Mouse (Mus musculus) limb, embryonic 11.5 days (tissue): ENCODE results near the gene Lnx1. TPM values are rescaled to one million over a fixed set of nuclear protein-coding genes. Genes with fewer than 3 reads are reported as not detected.

Experiments used
- ATAC-seq: fragments of 200-750 bp; cut with Nextera tagmentation; 2 replicates; pipeline ENCODE4 v1.8.0; 2017; ENCODE audit warnings: low read depth; ENCODE audit not compliant: insufficient number of reproducible peaks, low FRiP score, low TSS enrichment
- DNase-seq: peaks from one replicate; pipeline ENCODE4 v3.0.0-alpha.2; 2015; ENCODE audit warnings: low spot score
- H3K27ac ChIP-seq: fragments of 300-500 bp; sonication (generic); replicated peaks from 2 replicates; pipeline ENCODE4 v1.5.1; 2014; ENCODE audit warnings: low read depth, mild to moderate bottlenecking, low read length
- H3K27me3 ChIP-seq: fragments of 300-500 bp; sonication (generic); 2 replicates; pipeline ENCODE4 v1.6.1; 2014; ENCODE audit warnings: mild to moderate bottlenecking, low read length, mixed read lengths; ENCODE audit not compliant: control insufficient read depth, insufficient read depth
- H3K36me3 ChIP-seq: fragments of 300-500 bp; sonication (generic); 2 replicates; pipeline ENCODE4 v1.6.1; 2014; ENCODE audit warnings: mild to moderate bottlenecking, low read length, moderate library complexity, mixed read lengths; ENCODE audit not compliant: control insufficient read depth, insufficient read depth
- H3K4me1 ChIP-seq: fragments of 300-500 bp; sonication (generic); 2 replicates; pipeline ENCODE4 v1.6.1; 2014; ENCODE audit warnings: low read length, mixed read lengths; ENCODE audit not compliant: control insufficient read depth, insufficient read depth
- H3K4me2 ChIP-seq: fragments of 300-500 bp; sonication (generic); 2 replicates; pipeline ENCODE4 v1.6.1; 2014; ENCODE audit warnings: low read depth, mild to moderate bottlenecking, moderate library complexity; ENCODE audit not compliant: severe bottlenecking
- H3K4me3 ChIP-seq: fragments of 300-500 bp; sonication (generic); 2 replicates; pipeline ENCODE4 v1.5.1; 2014; ENCODE audit warnings: low read depth, low read length
- H3K9ac ChIP-seq: fragments of 300-500 bp; sonication (generic); 2 replicates; pipeline ENCODE4 v1.6.1; 2014; ENCODE audit warnings: mild to moderate bottlenecking, low read length
- H3K9me3 ChIP-seq: fragments of 300-500 bp; sonication (generic); 2 replicates; pipeline ENCODE4 v1.6.1; 2016; ENCODE audit warnings: low read length; ENCODE audit not compliant: control insufficient read depth
- WGBS: fragments of 180-500 bp; shearing (Covaris S2); extraction: QIAGEN DNeasy Blood & Tissue Kit; methylation state at CpG from one replicate; pipeline ENCODE4 v1.1.7; 2014; 5-methylcytosine and 5-hydroxymethylcytosine counted together
- polyA plus RNA-seq: library from polyadenylated mRNA; unstranded; fragments of >200 nt; fragmentation: Nextera tagmentation; extraction: Ambion mirVana; gene quantifications from 2 replicates; pipeline ENCODE4 v1.2.1, GENCODE M21; 2014

Gene Lnx1
- polyA plus RNA-seq, 1 experiment from 2014 or later = 2.0 TPM

DNA sequence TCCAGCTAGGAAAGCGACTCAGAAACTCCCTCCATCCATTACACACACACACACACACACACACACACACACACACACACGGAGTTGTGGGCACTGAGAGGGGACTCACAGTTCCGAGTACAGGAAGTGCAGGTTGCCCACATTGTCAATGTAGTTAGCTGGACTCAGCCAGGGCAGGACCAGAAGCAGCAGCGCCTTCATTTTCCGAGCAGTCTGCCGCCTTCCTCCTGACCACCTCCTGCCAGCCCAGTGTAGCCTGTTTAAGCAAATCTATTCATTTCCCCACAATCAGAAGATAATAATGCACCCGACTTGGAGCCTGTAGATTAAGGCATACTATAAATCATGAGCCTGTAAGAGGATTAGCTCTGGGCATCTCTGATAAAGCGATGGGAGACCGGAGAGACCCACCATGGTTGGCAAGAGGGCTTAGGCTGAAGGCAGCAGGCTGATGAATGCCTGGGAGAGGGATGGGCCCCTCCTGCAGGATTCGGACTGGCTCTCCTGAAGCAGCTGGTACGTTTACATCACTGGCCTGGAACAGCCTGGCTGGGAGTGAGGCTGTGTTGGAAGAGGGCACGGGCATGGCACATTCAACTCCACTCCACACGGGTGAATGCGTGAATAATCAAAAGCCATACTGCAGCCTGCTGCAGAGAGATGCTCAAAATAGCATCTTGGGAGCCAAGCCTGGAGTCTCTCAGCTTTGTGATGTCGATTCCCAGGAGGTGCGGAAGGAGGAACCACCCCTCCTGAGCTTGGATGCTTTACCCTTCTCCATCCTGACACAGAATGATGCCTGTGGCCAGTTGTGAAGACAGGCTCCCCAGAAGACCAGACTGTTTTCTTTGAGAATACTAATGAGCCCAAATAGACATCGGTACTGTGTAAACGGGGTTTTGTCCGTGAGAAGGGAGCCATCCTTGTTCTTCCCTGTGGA lies 25.0 kb downstream of the Lnx1 start:
- ATAC-seq (no peak), DNase-seq (no peak)
- no peaks in the 10 kb centered on the region for H3K9me3 ChIP-seq
- no peak overlapping the region; the same call in 1 of the 2 replicates for H3K4me2 ChIP-seq
- H3K9ac ChIP-seq = no peak overlapping the region
- WGBS = 77% methylated on average over 19 of the region's 19 CpGs
- no peaks in the 10 kb centered on the region for H3K36me3 ChIP-seq
- no peaks in the 10 kb centered on the region for H3K27me3 ChIP-seq
- no peak overlapping the region for H3K27ac ChIP-seq
- no peaks in the 10 kb centered on the region for H3K4me1 ChIP-seq
- no peak overlapping the region for H3K4me3 ChIP-seq

DNA sequence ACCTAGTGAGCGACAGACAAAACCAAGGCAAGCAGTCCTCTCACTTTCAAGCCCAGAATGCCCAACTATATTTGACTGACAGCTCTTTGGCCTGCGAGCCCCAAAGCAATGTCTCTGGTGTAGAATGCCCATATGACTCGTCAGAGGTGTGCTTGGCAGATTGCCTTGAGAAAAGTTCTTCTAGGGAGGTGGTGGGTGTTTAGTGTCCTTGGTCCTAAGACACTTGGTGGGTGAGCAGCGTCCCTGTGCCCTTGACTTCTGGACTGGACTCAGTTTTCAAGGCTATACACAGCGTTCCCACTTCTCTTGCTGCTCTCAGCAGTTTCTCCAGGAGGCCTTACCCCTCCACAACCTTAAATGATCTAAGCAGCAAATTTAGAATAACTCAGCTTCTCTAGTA lies 30.2 kb downstream of the Lnx1 start:
- no peak for DNase-seq
- WGBS = 90% methylated on average over 5 of the region's 5 CpGs
- Histone ChIP-seq H3K4me1 (no peaks in the 10 kb centered on the region), H3K36me3 (no peaks in the 10 kb centered on the region), H3K27me3 (no peaks in the 10 kb centered on the region), H3K9me3 (no peaks in the 10 kb centered on the region), H3K4me2 (no peak overlapping the region), H3K9ac (no peak overlapping the region), H3K4me3 (no peak overlapping the region), H3K27ac (no peak overlapping the region)
- no peak for ATAC-seq

DNA sequence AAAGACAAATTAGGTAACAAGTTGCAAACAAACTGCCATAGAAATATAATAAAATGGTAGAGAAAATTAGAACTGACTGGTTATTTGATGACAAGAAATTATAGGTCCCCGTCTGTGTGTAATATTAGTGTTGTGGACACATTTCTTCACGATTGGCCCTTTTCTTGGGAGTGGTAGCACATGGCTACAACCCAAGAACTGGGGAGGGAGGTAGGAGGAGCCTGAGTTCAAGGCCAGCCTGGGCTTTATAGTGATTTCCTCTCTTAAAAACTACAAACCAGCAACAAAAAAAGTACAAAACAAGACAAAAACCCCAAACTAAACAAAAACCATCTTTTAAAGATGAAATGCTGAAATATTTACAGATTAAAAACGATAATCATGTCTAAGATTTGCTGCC lies 31.8 kb downstream of the Lnx1 start:
- Histone ChIP-seq H3K4me1 (no peaks in the 10 kb centered on the region), H3K9me3 (no peaks in the 10 kb centered on the region), H3K4me2 (no peak overlapping the region), H3K27ac (no peak overlapping the region), H3K4me3 (no peak overlapping the region), H3K36me3 (no peaks in the 10 kb centered on the region), H3K9ac (no peak overlapping the region), H3K27me3 (no peaks in the 10 kb centered on the region)
- ATAC-seq = no peak
- 83% methylated on average over 3 of the region's 3 CpGs for WGBS
- DNase-seq = no peak

DNA sequence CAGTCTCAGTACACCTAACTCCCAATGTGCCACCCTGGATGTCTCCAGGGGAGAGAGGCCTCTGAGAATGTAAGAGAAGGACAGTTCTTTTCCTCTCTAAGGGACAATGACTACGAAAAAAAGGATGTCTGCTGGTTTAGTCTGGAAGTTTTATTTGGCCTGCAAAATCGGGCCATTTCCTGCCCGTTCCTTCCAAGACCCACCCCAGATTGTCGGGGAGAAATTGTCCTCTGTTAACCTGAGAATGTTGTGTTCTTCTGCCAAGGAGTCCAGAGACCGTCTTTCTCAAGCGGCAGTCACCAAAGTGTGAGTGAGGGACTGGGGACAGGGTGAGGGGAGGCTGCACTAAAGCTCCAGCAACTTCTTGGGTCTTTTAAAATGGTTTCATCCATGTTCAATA lies 32.8 kb downstream of the Lnx1 start:
- ATAC-seq = no peak
- 77% methylated on average over 6 of the region's 6 CpGs for WGBS
- Histone ChIP-seq H3K9ac (no peak overlapping the region), H3K4me1 (no peaks in the 10 kb centered on the region), H3K4me3 (no peak overlapping the region), H3K36me3 (no peaks in the 10 kb centered on the region), H3K9me3 (no peaks in the 10 kb centered on the region), H3K4me2 (no peak overlapping the region), H3K27ac (no peak overlapping the region), H3K27me3 (no peaks in the 10 kb centered on the region)
- DNase-seq = no peak

DNA sequence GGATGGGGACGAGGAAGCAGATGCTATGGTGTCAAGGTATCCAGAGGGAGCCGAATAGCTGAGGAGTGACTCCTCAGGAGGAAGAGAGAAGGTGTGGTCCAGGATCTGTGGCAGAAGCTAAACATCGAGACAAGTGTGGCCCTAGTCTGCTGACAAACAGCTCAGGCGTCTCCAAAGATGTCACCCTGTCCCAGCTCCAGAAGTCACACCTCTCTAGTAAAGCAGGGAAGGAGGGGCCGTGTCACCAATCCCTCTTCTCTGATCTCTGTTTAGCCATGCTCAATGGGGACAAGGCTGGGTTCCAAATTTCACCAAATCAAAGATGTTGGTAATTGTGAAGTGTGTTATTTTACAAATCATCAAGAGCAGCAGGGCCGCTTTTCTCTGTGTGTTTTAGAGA lies 33.8 kb downstream of the Lnx1 start:
- Histone ChIP-seq H3K4me3 (no peak overlapping the region), H3K27ac (no peak overlapping the region), H3K4me1 (no peaks in the 10 kb centered on the region), H3K4me2 (no peak overlapping the region), H3K9me3 (no peaks in the 10 kb centered on the region), H3K36me3 (no peaks in the 10 kb centered on the region), H3K27me3 (no peaks in the 10 kb centered on the region), H3K9ac (no peak overlapping the region)
- ATAC-seq (no peak), DNase-seq (no peak)
- WGBS = 46% methylated on average over 6 of the region's 6 CpGs

DNA sequence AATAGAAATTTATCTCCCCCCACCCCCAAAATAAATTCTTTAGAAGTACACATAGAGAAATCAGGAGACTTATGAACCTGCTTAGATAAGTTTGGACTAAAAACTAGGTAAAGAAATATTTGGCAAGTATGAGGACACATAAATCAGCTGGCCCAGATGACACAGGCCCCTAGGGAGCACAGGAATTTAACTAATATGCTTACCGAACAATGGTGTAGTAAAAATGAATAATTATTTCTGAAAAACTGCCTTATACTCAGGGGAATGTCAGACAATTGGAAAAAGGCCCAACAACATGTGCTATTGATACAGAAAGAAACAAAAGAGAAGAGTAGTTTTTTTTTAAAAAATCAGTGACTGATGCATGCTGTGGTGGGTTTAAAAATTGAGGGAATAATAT lies 40.1 kb downstream of the Lnx1 start:
- H3K4me3 ChIP-seq = no peak overlapping the region
- H3K4me2 ChIP-seq = no peak overlapping the region
- no peaks in the 10 kb centered on the region for H3K27me3 ChIP-seq
- no peaks in the 10 kb centered on the region for H3K36me3 ChIP-seq
- no peak overlapping the region for H3K9ac ChIP-seq
- 48% methylated on average over 1 of the region's 1 CpGs for WGBS
- ATAC-seq (no peak), DNase-seq (no peak)
- peaks cover 8% of the 10 kb centered on the region for H3K4me1 ChIP-seq
- H3K27ac ChIP-seq = no peak overlapping the region
- H3K9me3 ChIP-seq = no peaks in the 10 kb centered on the region

DNA sequence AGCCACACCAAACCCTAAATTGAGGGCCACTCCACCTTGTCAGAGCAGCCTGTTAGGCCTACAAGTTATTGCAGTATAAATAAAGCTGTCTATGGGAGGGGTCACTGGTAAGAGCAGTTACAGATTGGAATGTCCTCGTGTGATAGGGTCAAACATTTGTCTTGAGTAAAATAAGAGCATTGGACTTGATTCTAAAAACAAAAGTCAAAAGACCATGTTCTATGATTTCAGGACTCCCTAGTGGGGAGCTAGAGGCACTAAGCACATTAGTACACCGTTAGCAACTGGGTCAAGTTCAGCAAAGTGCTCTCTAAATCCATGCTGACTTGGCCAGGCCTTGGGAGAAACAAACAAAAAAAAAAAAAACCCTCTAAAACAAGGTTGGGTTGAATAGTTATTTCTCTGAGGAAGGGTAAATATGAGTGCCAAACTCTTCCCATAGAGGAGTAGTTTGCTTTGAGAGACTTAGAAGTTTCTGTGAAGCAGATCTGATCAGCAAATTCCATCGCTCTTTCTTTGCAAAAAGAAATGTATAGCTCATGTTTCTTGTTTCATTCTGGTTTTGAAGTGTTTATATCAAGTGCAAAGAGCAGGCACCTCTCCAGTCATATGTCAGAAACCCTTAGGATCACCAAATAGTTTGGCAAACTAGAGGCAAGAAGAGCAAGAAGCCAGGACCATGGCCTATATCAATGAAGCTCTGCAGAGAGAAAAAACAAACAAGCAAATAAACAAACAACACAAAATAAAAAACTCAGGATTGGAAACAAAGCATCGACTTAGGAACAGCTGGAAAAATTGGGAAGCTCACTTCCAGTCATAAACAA lies 40.8 kb downstream of the Lnx1 start:
- H3K9ac ChIP-seq = no peak overlapping the region
- no peak for DNase-seq
- H3K27me3 ChIP-seq = no peaks in the 10 kb centered on the region
- peaks cover 8% of the 10 kb centered on the region for H3K4me1 ChIP-seq
- no peaks in the 10 kb centered on the region for H3K36me3 ChIP-seq
- H3K9me3 ChIP-seq = no peaks in the 10 kb centered on the region
- 71% methylated on average over 4 of the region's 4 CpGs for WGBS
- no peak overlapping the region for H3K4me3 ChIP-seq
- ATAC-seq = no peak
- H3K4me2 ChIP-seq = no peak overlapping the region
- no peak overlapping the region for H3K27ac ChIP-seq

DNA sequence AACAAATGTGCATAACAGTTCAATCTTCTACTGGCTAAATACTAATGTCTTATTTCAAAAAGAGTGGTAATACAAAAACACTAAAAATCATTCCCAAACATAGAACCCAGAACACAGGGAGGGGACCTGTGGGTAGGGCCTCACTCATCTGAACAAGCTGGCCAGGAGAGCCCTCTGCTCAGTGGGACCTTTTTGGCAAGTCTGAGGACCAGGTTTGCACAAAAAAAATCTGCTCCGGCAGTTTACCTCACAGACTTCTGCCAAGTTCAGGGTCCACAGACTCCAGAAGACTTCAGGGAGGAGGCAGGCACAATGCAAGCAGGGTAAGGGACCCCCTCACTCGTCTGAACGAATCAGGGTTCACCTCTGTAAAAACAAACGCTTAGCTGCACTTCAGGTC lies 42.9 kb downstream of the Lnx1 start:
- Histone ChIP-seq H3K4me1 (peaks cover 8% of the 10 kb centered on the region), H3K9ac (no peak overlapping the region), H3K27ac (no peak overlapping the region), H3K36me3 (no peaks in the 10 kb centered on the region), H3K27me3 (no peaks in the 10 kb centered on the region), H3K9me3 (no peaks in the 10 kb centered on the region), H3K4me3 (no peak overlapping the region), H3K4me2 (no peak overlapping the region)
- no peak for DNase-seq
- ATAC-seq = no peak
- 48% methylated on average over 4 of the region's 4 CpGs for WGBS
